Mouse (Mus musculus) heart, adult 8-10 months (tissue): Measurements from ENCODE around the gene Sh3d19. TPM values are rescaled to one million over a fixed set of nuclear protein-coding genes. Genes with fewer than 3 reads are reported as not detected.
"Not testable (repeated sequence)": the region's sequence is repeated elsewhere in the genome, so short reads cannot be mapped to it uniquely, and the experiment has no call there.

ENCODE experiments used
- DNase-seq: peaks from one replicate; pipeline ENCODE4 v3.0.0; 2022; ENCODE audit warnings: low spot score
- total RNA-seq, 4 experiments: library from RNA; stranded (reverse); gene quantifications; 2 replicates each; pipeline ENCODE4 v1.2.4; 2022

The Sh3d19 gene
- total RNA-seq, 4 experiments from 2014 or later, result 17.8 to 23.5 (median 20.5) TPM

DNA sequence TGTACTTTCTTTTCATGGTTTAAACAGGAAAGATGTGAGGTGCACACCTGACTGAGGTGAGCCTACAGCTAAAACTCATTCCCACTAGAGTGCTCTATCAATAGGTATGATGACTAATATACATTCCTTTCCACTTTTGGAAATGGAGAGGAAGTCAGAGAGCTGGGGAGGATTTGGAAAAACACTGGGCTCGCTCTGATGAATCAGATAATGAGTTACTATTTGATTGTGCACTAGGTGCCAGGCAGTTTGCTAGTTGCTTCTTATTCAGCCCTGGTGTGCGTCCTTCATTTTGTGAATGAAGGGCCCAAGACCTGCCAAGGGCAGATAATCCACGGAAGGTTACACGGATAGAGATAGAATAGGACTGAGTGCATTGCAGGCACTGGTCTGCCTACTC is 9.1 kb downstream of the Sh3d19 start:
- DNase-seq, result no peak

DNA sequence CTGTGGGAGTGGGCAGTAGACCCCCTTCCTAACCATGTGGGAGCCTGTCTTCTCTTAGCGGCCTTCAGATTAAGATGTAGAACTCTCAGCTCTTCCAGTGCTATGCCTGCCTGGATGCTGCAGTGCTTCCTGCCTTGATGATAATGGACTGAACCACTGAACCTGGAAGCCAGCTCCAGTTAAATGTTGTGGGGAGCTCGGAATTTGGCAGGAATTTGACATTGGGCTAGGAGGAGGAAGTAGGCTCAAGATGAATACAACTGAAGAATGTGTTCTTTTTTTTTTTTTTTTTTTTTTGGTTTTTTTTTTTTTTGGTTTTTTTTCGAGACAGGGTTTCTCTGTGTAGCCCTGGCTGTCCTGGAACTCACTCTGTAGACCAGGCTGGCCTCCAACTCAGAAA is 10.9 kb downstream of the Sh3d19 start:
- DNase-seq, result not testable (repeated sequence)

DNA sequence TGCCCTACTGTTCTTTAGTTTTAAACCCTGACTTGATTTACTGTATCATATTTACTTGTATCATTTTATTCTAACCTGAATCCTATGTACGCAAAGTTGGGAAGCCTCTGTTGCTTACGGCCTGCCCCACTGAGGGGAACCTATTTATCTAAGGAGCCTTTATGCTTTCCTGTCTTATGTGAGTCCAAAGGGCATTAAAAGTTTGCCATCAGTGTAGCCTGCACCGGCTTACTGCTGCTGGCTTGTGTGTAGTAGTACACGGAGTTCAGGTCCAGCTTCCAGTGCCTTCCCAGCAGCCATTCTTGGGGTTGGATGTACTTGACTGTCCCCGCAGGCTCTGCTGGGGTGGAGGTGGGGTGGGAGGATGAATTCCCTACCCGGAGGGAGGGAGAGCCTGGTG is 13.6 kb downstream of the Sh3d19 start:
- DNase-seq, result no peak

DNA sequence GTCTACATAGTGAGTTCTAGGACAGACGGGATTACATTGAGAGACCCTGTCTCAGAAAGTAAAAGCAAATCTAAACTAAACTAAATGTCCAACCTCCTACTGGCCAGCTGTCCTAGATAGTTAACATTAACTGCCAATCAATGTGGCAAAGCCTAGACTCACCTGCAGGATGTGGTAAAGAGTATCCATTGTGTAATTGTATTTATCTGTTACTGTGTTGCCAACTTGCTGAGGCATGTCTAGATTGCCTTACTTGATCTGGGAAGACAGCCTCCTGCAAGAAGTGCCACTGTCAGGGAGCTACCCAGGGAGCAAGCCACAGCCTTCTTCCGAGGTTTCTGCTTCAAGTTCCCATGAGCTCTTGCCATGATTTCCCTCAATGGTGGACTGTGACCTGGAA is 16.3 kb downstream of the Sh3d19 start:
- no peak for DNase-seq

DNA sequence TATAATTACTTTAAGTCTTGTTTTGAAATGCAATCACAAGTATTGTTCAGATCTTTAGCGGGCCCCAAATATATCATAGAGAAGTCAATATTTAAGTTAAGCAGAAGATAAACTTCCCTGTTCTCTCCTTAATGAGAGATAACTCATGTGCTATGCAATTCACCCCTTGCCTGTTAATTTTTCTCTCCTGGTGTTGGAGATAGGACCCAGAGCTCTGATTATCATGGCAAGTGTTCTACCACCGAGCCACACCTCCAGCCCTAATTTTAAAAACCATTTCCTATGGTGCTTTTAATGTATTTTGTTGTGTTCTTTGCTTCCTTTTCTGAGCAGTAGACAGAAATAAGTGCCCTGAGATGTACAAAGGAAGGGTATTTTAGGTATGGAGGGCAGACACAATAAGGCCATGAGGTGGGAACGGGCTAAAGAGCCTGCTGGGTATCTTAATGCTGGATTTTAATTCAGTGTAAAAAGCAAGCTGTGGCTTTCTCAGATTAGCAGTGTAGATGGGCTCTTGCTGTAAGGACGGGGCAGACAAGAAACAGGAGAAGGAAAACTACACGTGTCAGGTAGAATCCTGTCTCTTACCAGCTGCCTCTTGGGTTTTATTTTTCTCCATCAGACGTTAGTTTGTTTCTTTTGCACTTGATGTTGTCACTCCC is 20.4 kb downstream of the Sh3d19 start:
- no peak for DNase-seq

DNA sequence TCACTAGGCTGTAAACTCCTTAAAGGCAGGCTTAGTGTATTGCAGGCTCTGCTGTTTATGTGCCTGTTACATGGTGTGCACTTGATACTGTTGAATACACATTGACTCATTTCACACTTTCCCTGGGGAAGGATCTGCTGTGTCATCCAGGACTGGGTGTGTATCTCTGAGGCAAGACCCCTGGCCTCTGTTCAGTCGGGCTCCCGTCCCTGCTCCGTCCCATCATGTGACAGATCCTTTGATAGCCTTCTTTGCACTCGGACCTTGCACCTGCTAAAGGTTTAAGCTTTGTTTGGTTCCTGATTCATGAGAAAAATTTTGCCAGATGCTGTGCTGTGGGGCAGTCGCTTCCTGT is 20.9 kb downstream of the Sh3d19 start:
- DNase-seq, result no peak

DNA sequence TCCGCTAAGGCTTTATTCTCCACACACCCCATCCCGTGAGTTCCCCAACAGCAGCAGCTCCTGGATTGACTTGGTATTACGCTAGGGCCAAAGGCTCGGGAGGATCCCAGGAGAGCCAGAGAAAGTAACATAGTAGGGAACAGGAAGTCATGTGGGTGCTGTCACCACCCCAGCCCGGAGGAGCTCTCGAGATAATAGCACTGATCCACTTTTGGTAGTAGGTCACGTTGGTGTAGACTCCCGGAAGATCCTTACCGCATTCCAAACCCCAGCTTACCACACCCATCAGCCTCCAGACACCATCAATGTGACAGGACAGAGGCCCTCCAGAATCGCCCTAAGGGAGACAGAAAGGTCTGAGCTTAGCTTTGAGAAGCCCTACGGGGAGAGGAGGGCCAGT is 22.8 kb downstream of the Sh3d19 start:
- peak; percentile 62 for DNase-seq

DNA sequence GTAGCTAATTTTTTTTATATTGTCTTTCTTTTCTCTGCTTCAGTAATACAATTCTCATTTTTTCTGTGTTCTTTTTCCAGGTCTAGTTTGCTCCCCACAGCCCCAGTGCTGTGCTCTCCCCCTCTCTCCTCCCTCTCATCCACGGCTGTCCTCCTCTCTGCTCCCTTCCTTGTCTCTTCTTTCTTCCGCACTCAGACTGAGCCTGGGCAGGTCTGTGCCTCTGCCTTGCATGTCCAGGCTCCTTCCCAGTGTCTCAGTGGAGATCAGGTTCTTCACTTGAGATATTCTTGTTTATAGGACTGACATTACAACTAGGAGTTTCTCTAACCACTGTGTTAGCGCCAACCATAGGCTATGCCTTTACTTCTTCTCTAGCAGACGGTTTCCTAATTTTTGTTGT is 23.7 kb downstream of the Sh3d19 start:
- no peak for DNase-seq

DNA sequence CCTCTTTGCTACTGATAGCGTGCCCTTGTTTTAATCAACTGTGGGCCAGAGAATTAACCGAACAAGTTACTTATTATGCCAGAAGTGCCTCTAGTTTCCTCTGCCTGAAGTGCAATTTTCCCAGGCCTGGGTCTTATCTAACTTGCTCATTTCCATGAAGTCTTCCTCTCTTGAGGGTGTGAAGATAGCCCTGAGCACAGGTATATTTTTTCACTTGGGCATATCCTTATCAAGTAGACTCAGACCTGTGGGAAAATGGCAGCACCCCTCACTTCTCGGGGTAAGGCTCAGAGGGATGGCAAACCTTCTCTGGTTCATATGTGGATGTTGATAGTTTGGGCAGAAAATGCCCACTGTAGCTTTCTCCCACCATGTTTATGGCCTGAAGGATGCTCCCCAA is 30.4 kb downstream of the Sh3d19 start:
- no peak for DNase-seq

DNA sequence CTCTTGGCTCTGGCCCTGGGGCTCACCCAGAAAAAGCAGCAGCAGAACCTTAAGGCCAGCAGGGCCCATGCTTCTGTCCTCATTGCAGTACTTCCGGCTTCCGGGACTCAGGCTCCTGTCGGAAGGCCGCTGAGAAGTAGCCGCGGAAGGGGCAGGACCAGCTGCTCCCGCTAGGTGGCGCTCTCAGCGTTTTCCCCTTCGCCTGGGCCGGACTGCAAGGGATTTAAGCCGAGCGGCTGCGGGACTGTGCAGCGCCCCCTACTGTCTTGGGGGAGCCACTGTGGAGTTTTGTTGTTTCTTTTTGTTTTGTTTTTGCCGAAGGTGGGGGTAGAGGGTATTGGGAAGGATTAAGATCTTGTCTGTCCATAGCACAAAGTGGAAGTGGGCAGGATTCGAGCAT is 31.5 kb downstream of the Sh3d19 start, which contains the start of gene Prss48:
Gene Prss48 (minus strand): TSS at position 69 of the 400 bp plus-strand sequence.
- DNase-seq, result no peak

DNA sequence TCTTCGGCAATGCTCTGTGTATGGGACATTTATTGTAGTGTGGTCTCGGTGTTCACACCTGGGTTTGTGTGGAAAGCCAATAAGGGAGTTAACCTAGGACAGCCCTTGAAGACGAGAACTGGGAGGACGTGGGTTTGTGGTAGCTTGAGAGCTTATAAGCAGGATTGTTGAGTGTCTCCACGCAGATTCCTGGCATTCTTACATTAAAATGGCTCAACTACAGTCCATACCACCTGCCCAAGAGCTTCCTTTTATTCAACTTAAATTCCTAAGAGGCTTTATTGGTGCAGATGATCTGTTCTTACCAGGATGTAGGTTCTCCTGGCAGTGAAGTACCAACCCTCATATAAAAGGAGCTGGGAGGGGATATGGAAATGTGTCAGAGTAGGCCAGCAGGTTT is 32.0 kb downstream of the Sh3d19 start:
- no peak for DNase-seq

DNA sequence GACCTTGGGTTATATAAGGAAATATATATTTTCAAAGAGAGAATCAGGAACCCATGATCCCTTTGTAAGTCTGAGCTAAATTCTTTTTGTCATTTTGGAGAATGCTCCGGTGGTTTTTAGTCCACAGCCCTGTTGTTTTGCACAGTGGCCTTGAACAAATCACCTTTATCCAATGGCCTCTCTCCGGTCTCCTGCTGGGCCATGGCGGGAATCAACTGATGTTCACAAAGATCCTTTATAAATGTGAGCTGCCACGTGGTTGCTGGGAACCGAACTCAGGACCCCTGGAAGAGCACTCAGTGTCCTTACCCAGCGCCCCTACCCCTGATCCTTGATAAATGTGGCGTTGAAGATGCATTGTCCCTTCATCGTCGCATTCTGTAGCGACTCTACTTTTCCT is 33.8 kb downstream of the Sh3d19 start:
- no peak for DNase-seq

DNA sequence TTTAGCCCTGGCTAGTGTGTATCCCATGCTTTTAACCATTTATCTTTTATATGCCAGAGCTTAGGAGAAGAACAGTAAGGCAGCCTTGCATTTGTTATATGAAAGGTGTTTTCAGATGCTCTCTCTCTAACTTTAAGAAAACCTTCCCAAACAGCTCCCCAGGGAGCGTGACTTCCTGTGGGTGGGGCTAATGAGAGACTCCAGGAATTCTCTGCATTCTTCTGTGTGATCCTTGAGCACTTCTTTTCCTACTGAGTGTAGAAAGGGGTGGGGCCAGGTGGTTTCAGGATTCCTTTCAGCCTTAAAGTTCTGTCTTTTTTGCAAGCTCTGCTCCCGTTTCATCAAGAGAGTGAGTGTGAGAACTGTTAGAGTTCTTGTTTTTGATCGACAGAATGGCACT is 39.7 kb downstream of the Sh3d19 start:
- DNase-seq, result no peak

DNA sequence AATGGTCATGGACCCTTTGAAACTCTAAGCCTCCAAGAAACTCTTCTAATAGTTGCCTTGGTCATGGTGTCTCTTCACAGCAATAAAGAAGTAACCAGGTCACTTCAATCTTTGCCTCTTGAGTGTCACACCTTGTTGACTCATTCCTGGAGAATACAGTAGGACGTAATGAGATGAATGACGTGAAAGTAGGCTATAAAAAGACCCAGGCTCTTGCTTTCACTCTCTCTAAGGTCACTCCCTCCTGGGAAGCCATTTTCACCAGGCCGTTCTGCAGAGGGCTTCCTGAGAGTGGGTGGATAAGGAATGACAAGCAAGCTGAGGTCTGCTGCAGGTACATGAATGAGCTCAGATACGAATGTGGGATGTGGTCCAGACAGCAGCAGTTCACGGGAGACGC is 40.5 kb downstream of the Sh3d19 start:
- no peak for DNase-seq

DNA sequence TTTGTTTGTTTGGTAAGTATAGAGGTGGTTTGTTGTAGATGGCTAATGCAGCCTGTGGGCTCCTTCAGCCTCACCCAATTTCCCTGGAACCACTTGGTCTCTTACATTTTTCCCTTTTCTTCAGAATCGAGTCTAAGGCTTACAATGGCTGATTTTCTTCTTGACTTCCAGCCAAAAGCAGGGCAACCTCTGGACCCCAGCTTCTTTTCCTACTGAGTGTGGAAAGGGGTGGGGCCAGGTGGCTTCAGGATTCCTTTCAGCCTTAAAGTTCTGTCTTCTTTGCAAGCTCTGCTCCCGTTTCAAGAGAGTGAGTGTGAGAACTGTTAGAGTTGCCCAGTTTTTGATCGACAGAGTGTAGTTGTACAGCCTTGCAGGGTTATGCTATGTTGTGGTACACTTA is 40.9 kb downstream of the Sh3d19 start:
- DNase-seq, result no peak

DNA sequence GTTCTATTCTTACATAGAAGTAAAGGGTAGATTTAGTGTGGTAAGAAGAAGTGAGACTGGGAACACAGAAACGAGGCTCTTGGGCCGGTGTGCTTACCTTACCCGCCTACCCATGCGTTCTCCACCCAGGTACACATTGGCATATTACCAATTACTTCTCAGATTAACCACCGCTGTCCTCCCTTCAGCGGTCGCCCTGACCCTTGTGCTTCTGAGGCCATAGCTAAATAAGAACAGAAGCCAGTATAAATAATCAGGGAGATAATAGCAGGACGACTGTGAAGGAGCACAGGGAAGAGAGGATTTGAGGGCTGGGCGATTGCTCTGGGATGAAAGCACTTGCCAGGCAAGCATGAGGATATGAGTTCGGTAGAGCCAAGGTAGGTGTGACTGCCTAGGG is 42.9 kb downstream of the Sh3d19 start:
- DNase-seq, result no peak

DNA sequence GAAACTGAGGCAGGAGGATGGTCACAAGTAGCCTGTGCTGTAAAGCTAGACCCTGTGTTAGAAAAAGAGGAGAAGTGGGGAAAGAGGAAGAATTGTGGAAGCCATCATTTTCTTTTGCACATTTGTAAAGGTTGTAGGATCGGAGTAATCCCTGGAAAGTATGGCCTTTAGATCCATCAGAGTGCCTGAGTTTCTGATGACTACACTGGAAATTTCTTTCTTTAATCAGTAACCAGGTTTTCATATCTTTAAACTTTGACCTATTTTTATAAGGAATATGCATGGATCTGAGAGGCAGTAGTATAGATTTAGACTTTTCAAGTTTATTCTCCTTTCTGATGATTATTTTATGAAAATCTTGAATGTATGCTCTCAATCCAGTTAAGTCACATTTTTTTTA is 46.1 kb downstream of the Sh3d19 start:
- DNase-seq, result no peak

DNA sequence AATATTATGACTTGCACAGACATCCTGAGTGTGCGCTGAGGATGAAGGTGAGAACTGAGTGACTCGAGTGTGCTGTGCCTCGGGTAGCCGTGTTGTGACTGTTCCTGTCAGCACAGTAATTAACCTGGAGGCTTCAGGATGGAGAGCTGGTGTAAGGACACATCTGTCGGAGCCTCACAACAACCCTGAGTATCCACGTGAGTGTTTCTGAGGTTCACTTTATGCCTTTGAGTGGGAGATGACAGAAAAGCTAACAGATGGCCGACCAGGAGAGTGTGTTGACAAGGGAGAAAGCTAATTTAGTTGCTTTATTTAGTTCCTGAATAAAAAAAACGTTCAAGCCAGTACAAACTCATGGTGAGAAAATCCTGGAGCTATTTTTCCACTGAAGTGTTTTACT is 46.6 kb downstream of the Sh3d19 start:
- DNase-seq, result no peak

DNA sequence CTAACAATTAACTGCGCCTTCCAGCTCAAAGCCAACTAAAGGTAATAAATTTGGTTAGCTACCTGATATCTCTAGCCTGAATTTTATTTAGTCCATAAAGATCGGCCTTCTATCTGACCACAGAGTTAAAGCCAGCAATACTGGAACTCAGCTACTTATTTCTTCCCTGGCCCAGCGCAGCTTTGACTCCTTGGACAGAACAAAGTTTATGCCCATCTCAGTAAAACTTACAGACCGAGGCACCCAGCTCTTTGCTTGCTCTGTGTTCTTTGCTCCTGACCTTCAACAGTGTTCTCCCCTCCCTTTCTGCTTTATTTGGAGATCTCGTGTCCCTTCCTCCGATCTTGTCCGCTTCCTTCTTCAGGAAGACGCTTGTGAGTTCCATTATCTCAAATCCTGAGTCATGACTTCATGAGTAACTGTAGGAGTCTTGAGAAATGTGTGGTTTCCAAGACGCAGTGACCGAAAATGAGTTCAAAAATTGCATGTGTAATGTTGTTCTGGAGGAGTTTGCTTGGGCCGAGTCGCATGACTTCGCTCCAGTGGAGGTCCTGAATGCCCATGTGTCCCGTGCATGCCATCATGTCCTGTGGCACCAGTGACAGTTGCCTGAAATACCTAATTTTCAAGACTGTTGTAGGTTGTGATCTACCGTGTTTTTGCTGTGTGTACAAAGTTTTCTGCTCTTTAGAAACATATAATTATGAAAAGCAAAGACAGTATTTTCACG is 50.2 kb downstream of the Sh3d19 start:
- no peak for DNase-seq

DNA sequence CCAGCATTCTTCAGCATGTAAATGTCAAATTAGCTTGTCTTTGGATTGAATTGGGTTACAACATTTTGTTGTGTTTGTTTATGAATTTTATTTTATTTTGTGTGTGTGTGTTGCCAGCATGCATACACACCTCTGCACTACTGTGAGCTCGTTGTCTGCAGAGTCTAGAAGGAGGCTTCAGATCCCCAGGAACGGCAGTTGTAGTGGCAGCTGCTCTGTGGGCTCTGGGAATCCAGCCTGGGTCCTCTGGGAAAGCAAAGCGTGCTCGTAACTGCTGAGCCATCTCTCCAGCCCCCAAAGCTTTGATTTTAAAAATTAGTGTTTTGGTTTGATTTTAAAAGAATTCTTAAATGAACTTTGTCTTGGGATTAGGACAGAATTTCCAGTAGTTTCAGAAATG is 50.7 kb downstream of the Sh3d19 start:
- DNase-seq, result no peak

DNA sequence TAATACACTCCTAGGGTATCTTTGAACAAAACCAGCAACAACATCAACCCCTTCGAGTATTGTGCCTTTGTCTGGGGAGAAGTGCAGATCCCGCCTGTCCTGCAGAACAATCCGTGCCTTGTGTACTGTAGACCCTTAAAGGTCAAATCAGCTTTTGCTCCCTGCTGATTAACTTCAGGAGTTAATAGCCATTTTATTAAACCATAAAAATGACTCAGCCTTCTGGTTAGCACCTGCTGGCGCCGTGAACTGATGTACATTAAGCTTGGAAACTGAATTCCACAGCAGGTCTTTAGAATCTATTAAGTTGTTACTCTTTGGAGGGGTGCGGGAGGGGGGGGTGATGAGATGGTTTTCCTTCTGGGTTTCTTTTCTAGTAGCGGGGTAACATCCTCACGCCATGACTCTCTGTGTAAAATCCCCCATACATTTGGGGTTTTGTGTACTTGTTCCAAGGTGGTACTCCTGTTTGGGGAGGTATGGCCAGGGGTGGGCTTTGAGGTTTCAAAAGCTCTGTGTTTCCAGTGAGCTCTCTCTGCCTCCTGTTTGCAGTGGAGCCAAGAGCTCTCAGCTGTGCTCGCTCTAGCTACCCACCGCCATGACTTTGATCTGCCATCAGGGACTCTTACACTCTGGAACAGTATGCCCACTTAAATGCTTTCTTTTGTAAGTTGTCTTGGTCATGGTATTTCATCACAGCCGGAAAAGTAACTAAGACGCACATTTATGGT is 53.3 kb downstream of the Sh3d19 start:
- no peak for DNase-seq

DNA sequence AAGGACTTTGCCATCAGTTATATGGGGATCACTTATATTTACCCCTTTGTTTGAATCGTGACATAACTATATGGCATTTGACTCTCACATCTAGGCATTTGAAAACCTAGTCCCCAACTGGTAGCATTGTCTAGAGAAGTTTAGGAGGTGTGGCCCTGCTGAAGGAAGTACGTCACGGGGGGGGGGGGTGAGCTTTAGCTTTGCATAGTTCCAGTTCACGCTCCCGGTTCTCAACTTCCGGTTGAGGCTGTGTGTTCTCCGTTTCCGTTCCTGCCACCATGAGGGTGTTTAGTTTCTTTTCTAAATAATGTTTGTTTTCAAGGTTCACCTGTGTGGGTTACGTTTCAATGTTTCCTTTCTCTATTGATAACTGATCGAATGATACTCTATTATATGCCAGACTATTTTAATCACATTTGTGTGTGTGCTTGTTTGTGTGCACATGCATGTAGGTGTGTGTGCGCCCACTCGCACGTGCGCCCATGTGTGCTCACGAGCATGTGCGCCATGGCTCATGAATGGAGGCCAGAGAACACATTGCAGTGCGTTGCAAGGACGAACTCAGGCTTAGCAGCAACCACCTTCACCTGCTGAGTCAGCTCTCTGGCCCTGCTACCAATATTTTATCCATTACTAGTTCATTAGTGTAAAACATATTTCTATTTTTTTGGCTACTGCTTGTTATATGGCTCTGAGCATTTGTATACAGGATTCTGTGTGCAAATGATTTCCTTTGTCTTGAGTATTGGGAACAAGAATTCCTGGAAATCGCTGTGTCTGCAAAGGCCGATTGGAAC is 54.6 kb downstream of the Sh3d19 start:
- DNase-seq, result no peak
